Mouse (Mus musculus) embryonic facial prominence, embryonic 14.5 days (tissue): ENCODE data around the gene Fggy. TPM values are rescaled to one million over a fixed set of nuclear protein-coding genes. Genes with fewer than 3 reads are reported as not detected.

Experiments
- ATAC-seq: fragments of 200-750 bp; cut with Nextera tagmentation; 2 replicates; pipeline ENCODE4 v1.8.0; 2017; ENCODE audit warnings: low read depth, moderate number of reproducible peaks, moderate TSS enrichment
- DNase-seq: peaks from one replicate; pipeline ENCODE4 v3.0.0-alpha.2; 2015; ENCODE audit warnings: low spot score
- H3K27ac ChIP-seq: fragments of 300-500 bp; sonication (generic); replicated peaks from 2 replicates; pipeline ENCODE4 v1.5.1; 2014; ENCODE audit warnings: low read depth, mild to moderate bottlenecking, low read length, moderate library complexity
- H3K27me3 ChIP-seq: fragments of 300-500 bp; sonication (generic); replicated peaks from 2 replicates; pipeline ENCODE4 v1.6.1; 2014; ENCODE audit warnings: low read length; ENCODE audit not compliant: control insufficient read depth, insufficient read depth
- H3K36me3 ChIP-seq: fragments of 300-500 bp; sonication (generic); 2 replicates; pipeline ENCODE4 v1.6.1; 2014; ENCODE audit warnings: low read length, mixed read lengths; ENCODE audit not compliant: control insufficient read depth, insufficient read depth
- H3K4me1 ChIP-seq: fragments of 300-500 bp; sonication (generic); 2 replicates; pipeline ENCODE4 v1.6.1; 2014; ENCODE audit warnings: antibody characterized with exemption, low read length; ENCODE audit not compliant: control insufficient read depth, insufficient read depth
- H3K4me2 ChIP-seq: fragments of 300-500 bp; sonication (generic); 2 replicates; pipeline ENCODE4 v1.6.1; 2014; ENCODE audit warnings: low read depth, mild to moderate bottlenecking, low read length, moderate library complexity, mixed read lengths
- H3K4me3 ChIP-seq: fragments of 300-500 bp; sonication (generic); 2 replicates; pipeline ENCODE4 v1.5.1; 2014; ENCODE audit warnings: low read depth, mild to moderate bottlenecking, low read length
- H3K9ac ChIP-seq: fragments of 300-500 bp; sonication (generic); 2 replicates; pipeline ENCODE4 v1.6.1; 2014; ENCODE audit warnings: low read depth, mild to moderate bottlenecking, low read length, moderate library complexity, mixed read lengths
- H3K9me3 ChIP-seq: fragments of 300-500 bp; sonication (generic); 2 replicates; pipeline ENCODE4 v1.6.1; 2016; ENCODE audit warnings: low read length; ENCODE audit not compliant: control insufficient read depth
- WGBS: fragments of 180-500 bp; shearing (Covaris S2); extraction: QIAGEN DNeasy Blood & Tissue Kit; methylation state at CpG from one replicate; pipeline ENCODE4 v1.1.7; 2014; 5-methylcytosine and 5-hydroxymethylcytosine counted together
- polyA plus RNA-seq: library from polyadenylated mRNA; unstranded; fragments of >200 nt; fragmentation: Nextera tagmentation; extraction: Ambion mirVana; gene quantifications from 2 replicates; pipeline ENCODE4 v1.2.1, GENCODE M21; 2014

Fggy gene
- polyA plus RNA-seq, 1 experiment from 2014 or later: 8.8 TPM

- peaks cover 24% of the 10 kb centered on the region for H3K4me1 ChIP-seq
- DNase-seq: no peak
- H3K9me3 ChIP-seq: no peaks in the 10 kb centered on the region
- WGBS: 73% methylated on average over 4 of the region's 4 CpGs
- H3K4me2 ChIP-seq: no peak overlapping the region
- no peak for ATAC-seq
- no peak overlapping the region for H3K27ac ChIP-seq
- H3K9ac ChIP-seq: no peak overlapping the region
- H3K27me3 ChIP-seq: no peaks in the 10 kb centered on the region
- no peak overlapping the region for H3K4me3 ChIP-seq
- no peaks in the 10 kb centered on the region for H3K36me3 ChIP-seq
These were observed 363.1 kb downstream of the Fggy start for GRCm38 (mm10) chr4:95920448-95920847.

GRCm38 (mm10) chr4:95924210-95925184 is 367.2 kb downstream of the Fggy start:
- DNase-seq (peak; percentile 86), ATAC-seq (peak; percentile 65; the same call in 1 of the 2 replicates)
- Histone ChIP-seq H3K9ac (no peak overlapping the region), H3K9me3 (no peaks in the 10 kb centered on the region), H3K36me3 (no peaks in the 10 kb centered on the region), H3K4me3 (no peak overlapping the region), H3K27ac (no peak overlapping the region), H3K27me3 (no peaks in the 10 kb centered on the region), H3K4me2 (no peak overlapping the region), H3K4me1 (no peaks in the 10 kb centered on the region)
- 5% methylated on average over 7 of the region's 7 CpGs for WGBS

- no peak overlapping the region for H3K4me3 ChIP-seq
- no peak overlapping the region for H3K9ac ChIP-seq
- ATAC-seq (no peak), DNase-seq (no peak)
- no peak overlapping the region for H3K27ac ChIP-seq
- H3K27me3 ChIP-seq: no peaks in the 10 kb centered on the region
- no peaks in the 10 kb centered on the region for H3K4me1 ChIP-seq
- WGBS: 92% methylated on average over 1 of the region's 1 CpGs
- no peaks in the 10 kb centered on the region for H3K9me3 ChIP-seq
- H3K36me3 ChIP-seq: no peaks in the 10 kb centered on the region
- no peak overlapping the region for H3K4me2 ChIP-seq
These were observed 371.5 kb downstream of the Fggy start for GRCm38 (mm10) chr4:95928846-95929245.

GRCm38 (mm10) chr4:95929936-95930335 is 372.6 kb downstream of the Fggy start:
- 69% methylated on average over 1 of the region's 1 CpGs for WGBS
- no peaks in the 10 kb centered on the region for H3K27me3 ChIP-seq
- H3K27ac ChIP-seq: no peak overlapping the region
- ATAC-seq: no peak
- H3K4me1 ChIP-seq: no peaks in the 10 kb centered on the region
- no peak overlapping the region for H3K4me2 ChIP-seq
- no peak overlapping the region for H3K9ac ChIP-seq
- no peaks in the 10 kb centered on the region for H3K36me3 ChIP-seq
- DNase-seq: no peak
- H3K9me3 ChIP-seq: no peaks in the 10 kb centered on the region
- no peak overlapping the region for H3K4me3 ChIP-seq

GRCm38 (mm10) chr4:95931331-95931730 is 374.0 kb downstream of the Fggy start:
- DNase-seq: peak; percentile 68
- H3K27me3 ChIP-seq: no peaks in the 10 kb centered on the region
- H3K36me3 ChIP-seq: no peaks in the 10 kb centered on the region
- ATAC-seq: peak; percentile 71; the same call in 1 of the 2 replicates
- no peaks in the 10 kb centered on the region for H3K4me1 ChIP-seq
- WGBS: 52% methylated on average over 2 of the region's 2 CpGs
- no peaks in the 10 kb centered on the region for H3K9me3 ChIP-seq
- no peak overlapping the region for H3K4me2 ChIP-seq
- no peak overlapping the region for H3K27ac ChIP-seq
- no peak overlapping the region for H3K4me3 ChIP-seq
- H3K9ac ChIP-seq: no peak overlapping the region

GRCm38 (mm10) chr4:95933801-95934356 is 376.6 kb downstream of the Fggy start:
- ATAC-seq (no peak), DNase-seq (no peak)
- Histone ChIP-seq H3K27me3 (no peaks in the 10 kb centered on the region), H3K9me3 (no peaks in the 10 kb centered on the region), H3K36me3 (no peaks in the 10 kb centered on the region), H3K4me2 (no peak overlapping the region), H3K27ac (no peak overlapping the region), H3K4me3 (no peak overlapping the region), H3K4me1 (no peaks in the 10 kb centered on the region), H3K9ac (no peak overlapping the region)
- WGBS: 85% methylated on average over 9 of the region's 9 CpGs

GRCm38 (mm10) chr4:95934384-95935035 is 377.2 kb downstream of the Fggy start:
- H3K4me2 ChIP-seq: no peak overlapping the region
- 71% methylated on average over 4 of the region's 4 CpGs for WGBS
- H3K36me3 ChIP-seq: no peaks in the 10 kb centered on the region
- DNase-seq: peak; percentile 11
- no peaks in the 10 kb centered on the region for H3K4me1 ChIP-seq
- H3K9ac ChIP-seq: no peak overlapping the region
- no peak overlapping the region for H3K27ac ChIP-seq
- no peaks in the 10 kb centered on the region for H3K9me3 ChIP-seq
- H3K27me3 ChIP-seq: no peaks in the 10 kb centered on the region
- H3K4me3 ChIP-seq: no peak overlapping the region
- 0 out of 2 replicates have a peak, but pooled peaks have one; percentile 37 for ATAC-seq

GRCm38 (mm10) chr4:95938701-95939100 is 381.4 kb downstream of the Fggy start:
- DNase-seq (no peak), ATAC-seq (no peak)
- H3K9me3 ChIP-seq: no peaks in the 10 kb centered on the region
- no peaks in the 10 kb centered on the region for H3K36me3 ChIP-seq
- WGBS: 67% methylated on average over 3 of the region's 3 CpGs
- no peaks in the 10 kb centered on the region for H3K27me3 ChIP-seq
- H3K9ac ChIP-seq: no peak overlapping the region
- H3K4me3 ChIP-seq: no peak overlapping the region
- no peak overlapping the region for H3K27ac ChIP-seq
- H3K4me2 ChIP-seq: no peak overlapping the region
- H3K4me1 ChIP-seq: no peaks in the 10 kb centered on the region
